Mouse (Mus musculus) midbrain, embryonic 16.5 days (tissue): ENCODE measurements around the gene Abcc10. TPM values are rescaled to one million over a fixed set of nuclear protein-coding genes. Genes with fewer than 3 reads are reported as not detected.

Source experiments
- ATAC-seq: fragments of 200-750 bp; cut with Nextera tagmentation; 2 replicates; pipeline ENCODE4 v1.8.0; 2017; ENCODE audit warnings: moderate TSS enrichment
- H3K27ac ChIP-seq: fragments of 300-500 bp; sonication (generic); 2 replicates; pipeline ENCODE4 v1.5.1; 2014; ENCODE audit warnings: mild to moderate bottlenecking, low read length, mixed read lengths
- H3K27me3 ChIP-seq: fragments of 300-500 bp; sonication (generic); 2 replicates; pipeline ENCODE4 v1.6.1; 2014; ENCODE audit warnings: low read depth, low read length, mixed read lengths; ENCODE audit not compliant: control insufficient read depth, insufficient read depth
- H3K36me3 ChIP-seq: fragments of 300-500 bp; sonication (generic); 2 replicates; pipeline ENCODE4 v1.6.1; 2014; ENCODE audit warnings: mild to moderate bottlenecking, low read length, moderate library complexity, mixed read lengths; ENCODE audit not compliant: control insufficient read depth, insufficient read depth
- H3K4me1 ChIP-seq: fragments of 300-500 bp; sonication (generic); 2 replicates; pipeline ENCODE4 v1.6.1; 2014; ENCODE audit warnings: mild to moderate bottlenecking, low read length, mixed read lengths; ENCODE audit not compliant: control insufficient read depth, insufficient read depth
- H3K4me2 ChIP-seq: fragments of 300-500 bp; sonication (generic); 2 replicates; pipeline ENCODE4 v1.6.1; 2014; ENCODE audit warnings: mild to moderate bottlenecking, low read length, mixed read lengths
- H3K4me3 ChIP-seq: fragments of 300-500 bp; sonication (generic); 2 replicates; pipeline ENCODE4 v1.5.1; 2014; ENCODE audit warnings: low read depth, mild to moderate bottlenecking, low read length, moderate library complexity, mixed read lengths
- H3K9ac ChIP-seq: fragments of 300-500 bp; sonication (generic); 2 replicates; pipeline ENCODE4 v1.6.1; 2014; ENCODE audit warnings: low read depth, low read length, mixed read lengths
- H3K9me3 ChIP-seq: fragments of 300-500 bp; sonication (generic); replicated peaks from 2 replicates; pipeline ENCODE4 v1.6.1; 2014; ENCODE audit warnings: mild to moderate bottlenecking, low read length, mixed read lengths; ENCODE audit not compliant: control insufficient read depth, poor library complexity, severe bottlenecking
- WGBS: fragments of 180-500 bp; shearing (Covaris S2); extraction: QIAGEN DNeasy Blood & Tissue Kit; methylation state at CpG from one replicate; pipeline ENCODE4 v1.1.7; 2014; 5-methylcytosine and 5-hydroxymethylcytosine counted together
- polyA plus RNA-seq: library from polyadenylated mRNA; unstranded; fragments of >200 nt; fragmentation: Nextera tagmentation; extraction: Ambion mirVana; gene quantifications from 2 replicates; pipeline ENCODE4 v1.2.1, GENCODE M21; 2015

Gene Abcc10
- polyA plus RNA-seq, 1 experiment from 2014 or later = 10.3 TPM

DNA sequence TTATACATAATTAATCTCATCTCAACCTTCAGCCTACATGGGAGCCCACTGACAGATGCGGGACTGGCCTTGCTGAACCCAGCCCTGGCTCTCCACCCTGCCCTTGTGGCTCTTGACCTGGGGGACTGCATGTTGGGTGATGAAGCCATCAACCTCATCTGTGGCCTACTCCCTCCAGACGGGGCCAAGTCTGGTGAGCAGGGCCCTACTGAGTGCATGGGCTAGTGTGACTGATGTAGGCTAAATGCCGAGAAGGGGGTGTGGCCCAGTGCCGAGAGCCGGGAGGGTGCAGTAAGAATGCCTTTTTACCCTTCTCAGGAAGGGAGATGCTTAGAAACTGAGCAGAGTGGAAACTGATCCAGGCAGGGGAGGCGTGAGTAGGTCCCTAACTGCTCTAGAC, 73.0 kb downstream of the Abcc10 start:
- Histone ChIP-seq H3K27ac (no peak overlapping the region), H3K4me1 (peaks cover 16% of the 10 kb centered on the region), H3K27me3 (no peaks in the 10 kb centered on the region), H3K4me3 (peak overlapping the region; percentile 86), H3K9me3 (no peaks in the 10 kb centered on the region), H3K9ac (peak overlapping the region; percentile 96), H3K36me3 (peaks cover 36% of the 10 kb centered on the region), H3K4me2 (peak overlapping the region; percentile 65)
- no peak for ATAC-seq
- WGBS = 27% methylated on average over 6 of the region's 6 CpGs

DNA sequence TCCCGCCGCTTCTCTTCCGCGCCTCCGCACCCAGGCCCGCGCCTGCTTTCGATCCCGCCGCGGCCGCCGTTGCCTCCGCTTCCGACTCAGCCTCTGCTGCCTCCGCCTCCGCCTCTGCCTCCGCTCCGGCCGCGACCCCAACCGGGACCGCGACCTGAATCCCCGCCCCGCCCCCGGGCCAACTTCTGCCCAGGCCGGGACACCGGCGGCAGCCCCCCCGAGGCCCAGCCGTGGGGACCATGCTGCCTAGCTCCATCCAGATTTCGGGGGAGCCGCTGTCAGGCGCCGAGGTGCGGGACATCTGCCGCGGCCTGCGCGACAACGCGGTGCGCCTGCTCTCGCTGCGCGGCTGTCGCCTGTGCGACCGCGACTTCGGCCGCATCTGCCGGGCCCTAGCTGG, 74.0 kb downstream of the Abcc10 start:
- Histone ChIP-seq H3K27ac (peak overlapping the region; percentile 82), H3K36me3 (peaks cover 37% of the 10 kb centered on the region), H3K4me2 (peak overlapping the region; percentile 65), H3K27me3 (no peaks in the 10 kb centered on the region), H3K4me1 (peaks cover 21% of the 10 kb centered on the region), H3K4me3 (peak overlapping the region; percentile 86), H3K9me3 (no peaks in the 10 kb centered on the region), H3K9ac (peak overlapping the region; percentile 96)
- WGBS = under 1% methylated on average over 40 of the region's 54 CpGs
- ATAC-seq = peak; percentile 49; the same call in 1 of the 2 replicates

DNA sequence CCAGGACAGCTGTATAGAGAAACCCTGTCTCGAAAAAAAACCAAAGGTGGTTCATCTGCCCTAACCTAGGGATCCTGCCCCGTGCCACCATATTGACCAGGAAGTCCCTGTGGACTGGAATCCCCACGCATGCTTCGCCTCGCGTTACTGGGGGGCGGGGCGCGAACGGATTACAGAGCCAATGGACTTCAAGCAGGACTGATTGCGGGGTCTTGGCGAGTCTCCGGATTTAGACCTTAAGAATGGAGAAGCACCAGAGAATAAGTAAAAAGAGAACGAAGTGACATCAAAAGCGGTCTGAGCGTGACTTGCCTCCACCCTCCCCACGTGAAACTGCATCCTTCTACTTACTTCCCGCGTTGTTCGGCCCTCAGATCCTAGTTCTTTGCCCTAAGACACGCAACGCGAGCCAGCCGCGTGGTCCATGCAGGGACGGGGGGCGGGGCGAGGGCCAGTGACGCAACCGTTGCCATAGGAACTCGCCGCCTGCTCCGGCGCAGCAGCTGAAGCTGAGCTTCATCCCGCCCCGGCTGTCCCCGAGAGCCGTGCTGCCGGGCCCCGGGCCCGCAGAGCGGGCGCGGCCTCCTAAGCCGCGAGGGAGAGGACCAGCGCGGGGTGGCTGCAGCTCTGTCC, 74.6 kb downstream of the Abcc10 start, which contains the start of gene Lrrc73:
Gene Lrrc73 (plus strand): TSS at position 80 of the 633 bp plus-strand sequence.
- Histone ChIP-seq H3K36me3 (peaks cover 36% of the 10 kb centered on the region), H3K9me3 (no peaks in the 10 kb centered on the region), H3K27me3 (no peaks in the 10 kb centered on the region), H3K4me1 (peaks cover 26% of the 10 kb centered on the region), H3K4me2 (peak within 1 kb of the TSS; percentile 65), H3K4me3 (peak within 1 kb of the TSS; percentile 86), H3K9ac (peak within 1 kb of the TSS; percentile 96), H3K27ac (peak within 1 kb of the TSS; percentile 82)
- WGBS = 2% methylated on average over 40 of the region's 48 CpGs
- peak; percentile 93 for ATAC-seq

Other genes starting within 250 kb of the Abcc10 start
- gene Mrps18a, start 217.4 kb downstream of the Abcc10 start, polyA plus RNA-seq = 156 and 158 TPM in 2 replicates
- gene Rsph9, start 184.1 kb downstream of the Abcc10 start, polyA plus RNA-seq = 61.6 and 74.5 TPM in 2 replicates
- 21.9 and 22.6 TPM in 2 replicates for gene Mad2l1bp, start 174.8 kb downstream of the Abcc10 start, polyA plus RNA-seq
- gene Gtpbp2, start 167.3 kb downstream of the Abcc10 start, polyA plus RNA-seq = 41.3 and 42.8 TPM in 2 replicates
- 7.7 and 7.8 TPM in 2 replicates for gene Polh, start 125.7 kb downstream of the Abcc10 start, polyA plus RNA-seq
- gene Xpo5, start 125.6 kb downstream of the Abcc10 start, polyA plus RNA-seq = 36.0 and 37.4 TPM in 2 replicates
- gene Polr1c, start 80.3 kb downstream of the Abcc10 start, polyA plus RNA-seq = 71.3 and 80.7 TPM in 2 replicates
- 79.4 and 87.2 TPM in 2 replicates for gene Yipf3, start 80.3 kb downstream of the Abcc10 start, polyA plus RNA-seq
- gene Lrrc73, start 74.8 kb downstream of the Abcc10 start, polyA plus RNA-seq = 16.6 and 18.3 TPM in 2 replicates
- gene Tjap1, start 45.3 kb downstream of the Abcc10 start, polyA plus RNA-seq = 28.4 and 28.6 TPM in 2 replicates
- 20.6 and 25.8 TPM in 2 replicates for gene Dlk2, start 30.9 kb downstream of the Abcc10 start, polyA plus RNA-seq
- 15.2 and 17.5 TPM in 2 replicates for gene Zfp318, start 55.4 kb upstream of the Abcc10 start, polyA plus RNA-seq
- 3.0 and 3.6 TPM in 2 replicates for gene Crip3, start 100.6 kb upstream of the Abcc10 start, polyA plus RNA-seq
- gene Slc22a7, start 110.1 kb upstream of the Abcc10 start, polyA plus RNA-seq = not detected in 2 replicates
- gene Ttbk1, start 159.3 kb upstream of the Abcc10 start, polyA plus RNA-seq = 4.7 and 5.5 TPM in 2 replicates
- 11.1 and 11.5 TPM in 2 replicates for gene Dnph1, start 168.4 kb upstream of the Abcc10 start, polyA plus RNA-seq
- 26.8 and 28.0 TPM in 2 replicates for gene Cul9, start 218.0 kb upstream of the Abcc10 start, polyA plus RNA-seq
- gene Srf, start 227.8 kb upstream of the Abcc10 start, polyA plus RNA-seq = 3.0 and 3.2 TPM in 2 replicates